Mouse (Mus musculus): ENCODE measurements around the gene Zgpat. TPM values are rescaled to one million over a fixed set of nuclear protein-coding genes. Genes with fewer than 3 reads are reported as not detected.
A peak's percentile ranks its signal among the peaks of the same experiment; 100 is the strongest.

The Zgpat gene
- polyA plus RNA-seq (2012; rRNA removed) = 15.8 and 16.1 TPM in 2 replicates

GRCm38 (mm10) chr2:181364860-181365596 is at the start of gene Zgpat, which contains the start of gene Arfrp1:
Gene Zgpat (plus strand): TSS chr2:181364928.
Gene Arfrp1 (minus strand): TSS chr2:181365404.
- peak within 1 kb of the TSS; percentile 88 for H3K4me3 ChIP-seq (ENCODE audit: control insufficient read depth, low read depth, low read length)
- no peaks in the 10 kb centered on the region for H3K27me3 ChIP-seq (ENCODE audit: control insufficient read depth, insufficient read depth, low read length)
- H3K27ac ChIP-seq (ENCODE audit: control insufficient read depth, insufficient read depth, low read depth, low read length) = peak within 1 kb of the TSS; percentile 71
- TF ChIP-seq POLR2A (IDR thresholded peaks at IDR 0.05; ENCODE audit: control insufficient read depth, low read depth, low read length) (peak; percentile 73), CTCF (IDR thresholded peaks at IDR 0.05; ENCODE audit: control insufficient read depth, insufficient read depth, insufficient replicate concordance, low read depth, low read length) (no peak)
- H3K4me1 ChIP-seq (ENCODE audit: control insufficient read depth, insufficient read depth, low read length) = peaks cover 6% of the 10 kb centered on the region
- H3K36me3 ChIP-seq (ENCODE audit: control insufficient read depth, insufficient read depth, low read length) = peaks cover 3% of the 10 kb centered on the region

DNA sequence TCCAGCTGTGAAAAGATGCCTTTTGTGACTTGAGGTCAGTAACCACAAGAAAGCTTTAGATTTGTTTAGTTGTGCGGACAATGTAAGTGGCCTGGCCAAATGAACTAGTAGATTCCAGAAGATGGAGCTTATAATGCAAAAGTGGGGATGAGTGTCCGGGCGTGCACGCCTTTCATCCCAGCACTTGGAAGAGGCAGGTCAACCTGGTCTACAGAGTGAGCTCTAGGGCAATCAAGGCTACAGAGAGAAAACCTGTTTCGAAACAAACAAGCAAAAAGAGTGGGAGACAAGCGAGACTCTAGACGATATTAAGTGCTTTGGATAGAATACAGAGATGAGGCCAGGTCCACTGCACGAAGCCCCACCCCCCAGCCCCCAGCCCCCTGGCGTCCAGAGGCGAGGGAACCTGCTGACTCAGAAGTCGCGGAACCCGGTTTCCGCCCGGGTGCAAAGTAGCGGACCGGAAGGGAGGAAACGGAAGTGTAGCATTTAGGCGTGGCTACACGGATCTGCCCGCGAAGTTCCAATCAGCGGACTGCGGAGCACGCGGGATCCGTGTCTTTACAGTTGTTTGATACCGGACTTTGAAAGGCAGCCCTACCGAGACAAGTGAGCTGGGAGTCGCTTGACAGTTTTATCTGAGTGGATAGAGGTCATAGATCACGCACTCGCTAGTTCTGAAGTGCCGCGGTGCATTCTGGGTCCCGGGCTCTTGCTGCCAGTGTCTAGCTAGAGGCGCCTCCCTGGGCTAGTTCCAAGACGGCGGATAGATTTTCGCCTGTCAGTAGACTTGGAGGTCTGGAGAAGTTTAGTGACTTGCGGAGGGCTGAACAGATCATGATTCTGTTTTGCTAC is 45.3 kb upstream of the Zgpat start, which contains the start of gene Rtel1:
Gene Rtel1 (plus strand): TSS at position 492 of the 855 bp plus-strand sequence.
- peaks cover 5% of the 10 kb centered on the region for H3K36me3 ChIP-seq (ENCODE audit: control insufficient read depth, insufficient read depth, low read length)
- H3K4me3 ChIP-seq (ENCODE audit: control insufficient read depth, low read depth, low read length) = peak within 1 kb of the TSS; percentile 100
- peak within 1 kb of the TSS; percentile 96 for H3K27ac ChIP-seq (ENCODE audit: control insufficient read depth, insufficient read depth, low read depth, low read length)
- peaks cover 7% of the 10 kb centered on the region for H3K4me1 ChIP-seq (ENCODE audit: control insufficient read depth, insufficient read depth, low read length)
- peak; percentile 77; the same call in 1 of the 2 replicates for TF ChIP-seq POLR2A (IDR thresholded peaks at IDR 0.05; ENCODE audit: control insufficient read depth, low read depth, low read length)
- no peak for TF ChIP-seq CTCF (IDR thresholded peaks at IDR 0.05; ENCODE audit: control insufficient read depth, insufficient read depth, insufficient replicate concordance, low read depth, low read length)
- H3K27me3 ChIP-seq (ENCODE audit: control insufficient read depth, insufficient read depth, low read length) = no peaks in the 10 kb centered on the region

DNA sequence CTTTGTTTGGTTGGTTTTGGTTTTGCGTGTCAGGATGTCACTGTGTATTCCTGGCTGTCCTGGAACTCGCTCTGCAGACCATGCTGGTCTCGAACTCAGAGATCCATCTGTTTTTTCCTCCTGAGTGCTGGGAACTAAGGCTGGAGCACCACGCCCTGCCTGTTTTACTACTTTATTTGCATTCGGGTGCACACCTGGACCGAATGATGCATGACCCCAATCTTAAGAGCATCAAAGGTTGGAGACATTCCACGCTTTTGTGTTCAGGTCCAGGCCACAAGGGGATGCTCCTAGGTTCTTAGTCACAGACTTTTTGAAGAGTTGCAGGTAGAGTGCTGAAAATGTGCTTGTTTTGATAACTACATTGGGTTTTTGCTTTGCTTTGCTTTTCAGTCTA is 44.6 kb upstream of the Zgpat start:
- TF ChIP-seq CTCF (IDR thresholded peaks at IDR 0.05; ENCODE audit: control insufficient read depth, insufficient read depth, insufficient replicate concordance, low read depth, low read length) (no peak), POLR2A (IDR thresholded peaks at IDR 0.05; ENCODE audit: control insufficient read depth, low read depth, low read length) (no peak)
- H3K4me3 ChIP-seq (ENCODE audit: control insufficient read depth, low read depth, low read length) = peak overlapping the region; percentile 100

DNA sequence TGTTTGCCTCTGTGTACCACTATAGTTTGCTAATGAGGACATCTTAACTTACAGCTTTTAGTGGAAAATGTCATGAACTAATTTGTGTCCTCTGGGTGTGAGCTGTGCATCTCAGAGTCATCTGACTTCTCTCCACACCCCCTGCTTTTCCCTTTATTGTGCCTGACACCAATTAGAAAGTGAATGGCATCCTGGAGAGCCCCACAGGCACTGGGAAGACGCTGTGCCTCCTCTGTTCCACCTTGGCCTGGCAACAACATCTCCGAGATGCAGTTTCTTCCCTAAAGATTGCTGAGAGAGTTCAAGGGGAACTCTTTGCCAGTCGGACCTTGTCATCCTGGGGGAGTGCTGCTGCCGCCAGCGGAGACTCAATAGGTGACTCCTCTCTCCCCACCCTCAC is 42.6 kb upstream of the Zgpat start:
- no peak overlapping the region for H3K4me3 ChIP-seq (ENCODE audit: control insufficient read depth, low read depth, low read length)
- H3K4me1 ChIP-seq (ENCODE audit: control insufficient read depth, insufficient read depth, low read length) = peaks cover 7% of the 10 kb centered on the region
- no peaks in the 10 kb centered on the region for H3K27me3 ChIP-seq (ENCODE audit: control insufficient read depth, insufficient read depth, low read length)
- TF ChIP-seq CTCF (IDR thresholded peaks at IDR 0.05; ENCODE audit: control insufficient read depth, insufficient read depth, insufficient replicate concordance, low read depth, low read length) = no peak
- no peak for TF ChIP-seq POLR2A (IDR thresholded peaks at IDR 0.05; ENCODE audit: control insufficient read depth, low read depth, low read length)
- H3K27ac ChIP-seq (ENCODE audit: control insufficient read depth, insufficient read depth, low read depth, low read length) = no peak overlapping the region
- H3K36me3 ChIP-seq (ENCODE audit: control insufficient read depth, insufficient read depth, low read length) = peaks cover 7% of the 10 kb centered on the region

More for the DNA sequence above, 44.6 kb upstream of the Zgpat start:
- Histone ChIP-seq H3K27me3 (ENCODE audit: control insufficient read depth, insufficient read depth, low read length) (no peaks in the 10 kb centered on the region), H3K4me1 (ENCODE audit: control insufficient read depth, insufficient read depth, low read length) (peaks cover 7% of the 10 kb centered on the region), H3K36me3 (ENCODE audit: control insufficient read depth, insufficient read depth, low read length) (peaks cover 7% of the 10 kb centered on the region), H3K27ac (ENCODE audit: control insufficient read depth, insufficient read depth, low read depth, low read length) (peak overlapping the region; percentile 96)

DNA sequence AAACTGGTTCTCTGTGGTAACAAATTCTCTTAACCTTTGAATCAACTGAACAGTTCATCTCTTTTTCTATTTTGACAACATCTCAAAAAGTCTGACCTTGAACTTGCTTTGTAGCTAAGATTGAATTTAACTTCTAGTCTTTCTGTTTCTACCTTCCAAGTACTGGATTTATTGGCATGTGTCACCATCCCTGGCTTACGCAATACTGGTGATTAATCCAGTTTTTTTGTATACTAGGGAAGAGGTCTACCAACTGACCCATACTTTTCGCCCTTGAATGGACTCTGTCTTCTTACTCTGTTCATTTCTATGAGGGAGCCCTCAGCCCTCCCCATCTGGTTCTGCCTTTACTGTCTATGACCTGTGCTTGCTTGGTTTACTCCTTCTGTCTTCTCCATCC is 38.6 kb upstream of the Zgpat start:
- Histone ChIP-seq H3K4me3 (ENCODE audit: control insufficient read depth, low read depth, low read length) (no peak overlapping the region), H3K4me1 (ENCODE audit: control insufficient read depth, insufficient read depth, low read length) (no peaks in the 10 kb centered on the region), H3K27me3 (ENCODE audit: control insufficient read depth, insufficient read depth, low read length) (no peaks in the 10 kb centered on the region), H3K27ac (ENCODE audit: control insufficient read depth, insufficient read depth, low read depth, low read length) (no peak overlapping the region), H3K36me3 (ENCODE audit: control insufficient read depth, insufficient read depth, low read length) (peaks cover 7% of the 10 kb centered on the region)
- TF ChIP-seq CTCF (IDR thresholded peaks at IDR 0.05; ENCODE audit: control insufficient read depth, insufficient read depth, insufficient replicate concordance, low read depth, low read length) (no peak), POLR2A (IDR thresholded peaks at IDR 0.05; ENCODE audit: control insufficient read depth, low read depth, low read length) (no peak)

DNA sequence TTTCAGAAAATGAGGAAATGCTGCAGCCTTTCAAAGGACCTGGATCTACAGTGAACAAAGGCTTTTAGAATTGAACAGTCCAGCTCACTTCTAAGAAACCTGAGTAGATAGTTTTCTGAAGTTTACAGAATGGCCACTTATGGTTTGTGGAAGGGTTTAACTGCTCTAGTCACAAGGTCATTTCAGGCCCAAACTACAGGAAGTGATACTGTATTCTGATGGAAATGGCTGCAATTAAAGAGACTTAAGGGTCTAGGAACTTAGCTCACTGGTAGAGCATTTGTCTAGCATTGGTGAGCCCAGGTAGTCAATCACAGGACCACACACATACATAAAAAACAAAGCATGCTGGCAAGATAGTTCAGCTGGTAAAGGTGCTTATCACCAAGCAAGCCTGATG is 32.2 kb upstream of the Zgpat start:
- Histone ChIP-seq H3K4me3 (ENCODE audit: control insufficient read depth, low read depth, low read length) (no peak overlapping the region), H3K27me3 (ENCODE audit: control insufficient read depth, insufficient read depth, low read length) (no peaks in the 10 kb centered on the region), H3K4me1 (ENCODE audit: control insufficient read depth, insufficient read depth, low read length) (no peaks in the 10 kb centered on the region), H3K27ac (ENCODE audit: control insufficient read depth, insufficient read depth, low read depth, low read length) (no peak overlapping the region), H3K36me3 (ENCODE audit: control insufficient read depth, insufficient read depth, low read length) (peaks cover 1% of the 10 kb centered on the region)
- no peak for TF ChIP-seq POLR2A (IDR thresholded peaks at IDR 0.05; ENCODE audit: control insufficient read depth, low read depth, low read length)
- no peak for TF ChIP-seq CTCF (IDR thresholded peaks at IDR 0.05; ENCODE audit: control insufficient read depth, insufficient read depth, insufficient replicate concordance, low read depth, low read length)

- H3K36me3 ChIP-seq (ENCODE audit: control insufficient read depth, insufficient read depth, low read length) = peaks cover 1% of the 10 kb centered on the region
- no peaks in the 10 kb centered on the region for H3K4me1 ChIP-seq (ENCODE audit: control insufficient read depth, insufficient read depth, low read length)
- TF ChIP-seq POLR2A (IDR thresholded peaks at IDR 0.05; ENCODE audit: control insufficient read depth, low read depth, low read length) (no peak), CTCF (IDR thresholded peaks at IDR 0.05; ENCODE audit: control insufficient read depth, insufficient read depth, insufficient replicate concordance, low read depth, low read length) (no peak)
These were observed 30.7 kb upstream of the Zgpat start for GRCm38 (mm10) chr2:181334023-181334422.

More at GRCm38 (mm10) chr2:181334023-181334422, 30.7 kb upstream of the Zgpat start:
- H3K27me3 ChIP-seq (ENCODE audit: control insufficient read depth, insufficient read depth, low read length) = no peaks in the 10 kb centered on the region
- H3K4me3 ChIP-seq (ENCODE audit: control insufficient read depth, low read depth, low read length) = no peak overlapping the region
- H3K27ac ChIP-seq (ENCODE audit: control insufficient read depth, insufficient read depth, low read depth, low read length) = no peak overlapping the region
